Mouse (Mus musculus): ENCODE measurements around the gene Mrpl47.

- TF ChIP-seq CTCF (IDR thresholded peaks at IDR 0.05; ENCODE audit: control insufficient read depth, insufficient read depth, low read length) (no peak), POLR2A (IDR thresholded peaks at IDR 0.05; ENCODE audit: borderline replicate concordance, control insufficient read depth, low read depth, low read length) (no peak)
Observed at GRCm38 (mm10) chr3:32745001-32745400, 7.6 kb upstream of the Mrpl47 start.

Measured in bone marrow, adult 2 months (tissue).